Mouse (Mus musculus) naive thymus-derived CD4-positive, alpha-beta T cell, adult 2 months (primary cell): ENCODE data around the gene Noxred1.
A peak's percentile ranks its signal among the peaks of the same experiment; 100 is the strongest.
"Not testable (repeated sequence)": the region's sequence is repeated elsewhere in the genome, so short reads cannot be mapped to it uniquely, and the experiment has no call there.

Experiments used
- DNase-seq: peaks from one replicate; pipeline ENCODE4 v3.0.0-alpha.2; 2011; ENCODE audit warnings: low read depth

The Noxred1 gene

DNA sequence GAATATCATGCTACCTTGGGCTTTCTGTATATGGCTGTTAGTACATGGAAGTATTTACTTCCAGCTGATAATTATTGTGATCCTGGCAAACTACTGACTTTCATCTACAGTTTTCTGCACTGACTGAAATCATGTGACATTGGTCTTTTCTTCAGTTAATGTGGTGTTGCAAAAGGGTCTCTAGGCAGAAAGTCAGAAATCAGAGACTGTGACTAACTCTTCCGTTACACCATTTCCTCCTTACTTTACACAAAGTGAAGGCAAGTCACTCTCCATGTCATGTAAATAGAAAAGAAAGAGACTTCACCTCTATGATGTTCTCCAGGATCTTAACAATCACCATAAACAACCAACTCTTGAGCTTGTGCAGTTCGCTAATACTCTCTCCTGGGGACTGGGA lies 8.9 kb downstream of the Noxred1 start:
- no peak for DNase-seq

GRCm38 (mm10) chr12:87226801-87227200 lies 11.7 kb downstream of the Noxred1 start:
- no peak for DNase-seq

GRCm38 (mm10) chr12:87224950-87225349 lies 13.6 kb downstream of the Noxred1 start:
- no peak for DNase-seq

DNA sequence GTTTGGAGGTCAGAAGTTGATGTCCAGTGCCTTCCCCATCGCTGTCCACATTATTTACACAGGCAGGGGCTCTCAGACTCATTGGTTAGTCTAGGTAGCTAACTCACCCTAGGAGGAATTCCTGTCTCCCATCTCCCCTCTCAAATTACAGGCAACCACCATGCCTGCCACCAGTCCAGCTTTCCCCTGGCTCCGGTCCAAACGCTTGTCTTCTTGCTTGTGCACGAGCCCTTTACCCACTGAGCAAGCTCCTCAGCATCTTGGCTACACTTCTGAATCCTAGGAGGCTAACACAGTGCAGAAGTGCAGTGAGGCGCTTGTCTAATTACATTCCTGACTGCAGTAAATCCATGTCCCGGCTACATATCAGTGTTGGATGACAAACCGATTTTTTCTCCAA lies 19.2 kb downstream of the Noxred1 start:
- no peak for DNase-seq

DNA sequence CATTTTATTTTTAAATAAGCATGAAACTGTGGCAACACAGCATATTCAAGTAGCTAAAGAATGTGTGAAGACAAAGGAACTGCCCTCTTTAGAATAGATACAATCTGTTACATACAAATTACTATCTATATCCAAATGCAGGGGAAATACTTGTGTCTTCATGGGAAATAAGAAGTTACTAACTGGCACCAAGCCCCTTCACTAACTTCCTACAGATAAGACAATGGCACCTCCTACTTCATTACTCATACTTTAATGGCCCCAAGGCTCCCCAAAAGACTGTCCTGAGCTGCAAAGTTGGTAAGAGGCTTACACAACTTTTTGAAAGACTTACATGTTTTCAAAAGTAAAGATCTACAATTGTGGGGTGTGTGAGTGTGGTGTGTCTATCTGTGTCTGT lies 20.9 kb downstream of the Noxred1 start:
- DNase-seq: no peak

GRCm38 (mm10) chr12:87216053-87216452 lies 22.5 kb downstream of the Noxred1 start:
- no peak for DNase-seq

DNA sequence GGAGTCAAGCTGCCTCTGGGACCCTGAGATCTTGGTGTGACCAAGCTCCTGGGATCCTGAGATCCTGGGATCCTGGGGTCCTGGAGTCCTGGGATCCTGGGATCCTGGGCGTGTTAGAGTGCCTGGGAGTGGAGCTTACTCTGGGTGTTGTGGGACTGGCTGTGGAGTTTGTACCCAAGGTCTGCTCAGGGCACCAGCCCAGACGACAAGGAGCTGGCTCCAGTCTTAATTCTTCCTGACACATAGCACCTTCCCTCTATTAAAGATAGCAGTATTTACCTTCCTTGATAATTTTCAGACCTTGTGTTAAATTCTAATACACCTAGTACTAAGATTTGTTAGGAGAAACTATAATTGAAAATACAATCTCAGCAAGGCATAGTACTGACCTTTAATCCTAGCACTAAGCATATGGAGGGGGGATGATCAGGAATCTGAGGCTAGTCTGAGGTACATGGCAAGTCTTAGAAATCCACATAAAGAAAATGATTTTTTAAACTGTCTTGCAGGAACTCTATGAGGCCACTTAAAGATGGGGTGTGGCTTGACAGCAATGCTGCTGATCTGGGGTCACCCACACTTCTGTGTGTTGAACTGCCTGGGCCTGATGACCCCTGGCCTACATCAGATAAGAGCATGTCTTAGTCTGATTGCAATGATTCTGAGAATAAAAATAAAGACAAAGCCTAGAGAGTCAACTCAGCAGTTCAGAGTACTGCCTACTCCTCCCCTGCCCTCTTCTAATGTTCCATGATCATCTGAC lies 25.5 kb downstream of the Noxred1 start:
- DNase-seq: no peak

DNA sequence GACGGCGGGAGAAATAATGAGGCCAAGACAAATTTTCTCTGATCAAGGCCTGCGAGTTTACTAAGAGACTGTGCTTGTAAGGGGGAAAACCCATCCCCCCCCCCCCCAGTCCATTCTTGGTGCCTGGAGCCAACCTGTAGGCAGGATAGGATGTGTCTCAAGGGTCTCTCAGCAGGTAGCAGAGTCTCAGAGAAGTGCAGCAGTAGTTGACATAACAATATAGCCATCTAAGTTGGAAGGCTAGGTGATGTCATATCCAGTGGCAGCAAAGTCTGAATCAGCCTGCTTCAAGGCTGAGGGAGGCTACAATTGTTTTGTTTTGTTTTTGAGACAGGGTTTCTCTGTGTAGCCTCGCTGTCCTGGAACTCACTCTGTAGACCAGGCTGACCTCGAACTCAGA lies 32.7 kb downstream of the Noxred1 start:
- not testable (repeated sequence) for DNase-seq

DNA sequence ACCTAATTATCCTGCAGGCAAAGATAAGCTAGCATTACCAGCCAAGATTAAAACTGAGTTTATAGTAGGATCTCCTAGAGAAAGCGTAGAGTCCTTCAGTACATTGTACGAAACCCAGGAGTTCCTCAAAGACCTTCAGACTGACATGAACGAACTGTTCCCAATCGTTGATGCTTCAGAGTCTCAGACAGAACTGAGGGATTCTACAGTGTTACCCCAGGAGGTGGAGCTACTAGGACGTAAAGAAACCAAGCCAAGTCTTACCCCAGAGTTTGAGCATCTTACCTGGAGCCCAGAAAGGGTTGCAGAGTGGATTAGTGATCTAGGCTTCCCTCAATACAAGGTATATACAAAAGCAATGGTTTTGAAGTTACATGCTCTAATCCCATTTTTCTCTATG lies 36.8 kb downstream of the Noxred1 start:
- DNase-seq: no peak

DNA sequence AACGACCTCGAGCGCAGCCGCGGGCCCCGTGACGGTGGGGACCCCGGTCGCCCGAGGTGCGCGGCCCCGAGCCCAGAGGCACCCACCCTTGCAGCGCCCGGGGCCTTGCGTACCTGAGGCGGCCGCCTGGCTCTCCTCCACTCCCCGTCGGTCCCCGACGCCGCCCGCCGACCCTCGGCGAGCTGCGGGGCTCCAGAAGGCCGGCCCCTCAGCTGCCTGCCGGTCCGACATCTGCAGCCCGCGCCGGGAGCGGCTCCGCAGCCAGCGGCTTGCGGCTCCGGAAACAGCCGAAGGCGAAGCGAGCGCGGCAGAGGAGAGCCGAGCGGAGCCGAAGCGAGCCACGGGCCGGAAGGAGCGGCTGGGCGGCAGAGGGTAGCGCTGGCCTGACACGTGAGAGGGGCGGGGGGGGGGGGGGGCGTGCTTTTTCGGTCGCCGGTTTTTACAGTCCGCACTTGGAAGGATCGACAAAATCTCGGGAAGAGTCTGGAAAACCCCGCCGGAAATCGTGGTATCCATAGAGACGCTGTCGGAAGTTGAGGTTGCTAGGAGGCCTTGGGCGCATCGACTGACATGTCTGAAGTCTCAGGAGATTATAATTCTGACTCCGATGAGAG lies 38.5 kb downstream of the Noxred1 start, which contains the start of gene Tmed8:
Gene Tmed8, minus strand, starts transcription at position 482 of the 614 bp plus-strand sequence.
- DNase-seq: peak; percentile 81

DNA sequence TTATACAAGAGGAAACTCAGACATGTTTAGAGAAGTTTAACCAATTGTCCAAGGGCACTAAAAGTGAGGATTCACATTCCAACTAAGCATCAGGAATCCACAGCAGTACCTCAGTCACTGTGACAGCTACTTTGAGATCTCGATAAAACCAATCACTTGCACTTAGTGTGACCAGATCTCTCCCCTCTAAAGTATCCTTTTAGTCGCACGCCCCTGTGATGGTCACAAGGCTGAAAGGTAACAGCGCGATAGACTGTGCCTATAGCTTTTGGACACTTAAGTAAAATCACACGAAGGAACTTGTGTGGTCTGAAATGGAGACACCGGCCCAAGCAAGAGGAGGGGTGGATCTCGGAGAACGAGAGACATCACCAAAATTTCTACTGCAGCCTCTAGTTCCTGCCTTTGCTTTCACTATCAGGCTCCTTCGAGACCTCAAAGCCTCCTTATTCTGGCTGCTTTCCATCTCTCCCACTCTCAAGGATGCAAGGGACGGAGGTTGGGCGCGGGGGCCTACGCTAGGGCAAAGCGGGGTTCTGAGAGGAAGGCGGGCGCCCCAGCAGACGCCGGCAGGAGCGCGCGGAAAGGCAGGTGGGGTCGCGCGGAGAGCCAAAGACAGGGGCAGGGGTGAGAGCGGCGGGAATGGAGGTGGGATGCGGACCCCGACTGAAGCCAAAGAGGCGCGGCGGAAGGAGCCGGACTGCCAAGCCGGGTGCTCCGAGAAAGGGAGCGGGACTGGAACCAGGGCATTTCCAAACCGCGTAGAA lies 39.1 kb downstream of the Noxred1 start, which contains the start of gene Samd15:
Gene Samd15, plus strand, starts transcription at position 518 of the 767 bp plus-strand sequence.
- DNase-seq: peak; percentile 61

- peak; percentile 5 for DNase-seq
Measured at GRCm38 (mm10) chr12:87198792-87199191, 39.7 kb downstream of the Noxred1 start.

DNA sequence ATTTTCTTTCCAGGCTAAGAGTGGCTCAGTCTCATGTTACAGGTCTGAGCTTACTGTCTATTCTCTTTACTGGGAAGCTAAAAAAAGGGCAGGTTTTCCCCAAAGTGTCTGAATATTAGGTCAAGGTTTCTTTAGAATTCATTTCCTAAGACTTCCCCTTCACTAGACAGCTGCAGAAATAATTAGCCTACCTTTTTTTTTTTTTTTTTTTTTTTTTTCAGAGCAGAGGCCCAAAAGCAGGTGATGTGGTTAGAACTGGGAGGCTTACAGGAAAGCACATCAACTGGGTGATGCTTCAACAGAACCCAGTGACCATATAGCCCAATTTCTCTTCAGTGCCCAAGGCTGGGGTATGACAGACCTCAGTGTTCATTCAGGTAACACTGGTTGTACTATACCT lies 42.2 kb downstream of the Noxred1 start:
- no peak for DNase-seq

DNA sequence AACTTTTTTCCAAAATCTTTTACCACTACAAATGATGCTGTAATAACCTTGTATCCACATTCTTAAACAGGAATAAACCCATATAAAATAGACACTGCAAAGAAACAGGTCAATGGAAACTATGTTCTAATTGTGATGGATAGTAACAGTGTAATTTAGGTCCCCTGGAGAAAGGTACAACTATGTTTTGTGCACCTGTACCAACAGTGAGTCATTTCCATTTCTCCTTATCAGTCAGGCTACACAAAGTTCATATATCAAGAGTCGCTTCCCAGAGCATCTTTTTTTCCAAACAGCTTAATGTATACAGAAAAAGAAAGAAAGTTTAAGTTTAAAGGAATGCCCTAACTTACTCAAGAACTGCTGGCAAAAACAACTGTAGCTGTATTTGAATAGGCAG lies 43.5 kb downstream of the Noxred1 start:
- no peak for DNase-seq

DNA sequence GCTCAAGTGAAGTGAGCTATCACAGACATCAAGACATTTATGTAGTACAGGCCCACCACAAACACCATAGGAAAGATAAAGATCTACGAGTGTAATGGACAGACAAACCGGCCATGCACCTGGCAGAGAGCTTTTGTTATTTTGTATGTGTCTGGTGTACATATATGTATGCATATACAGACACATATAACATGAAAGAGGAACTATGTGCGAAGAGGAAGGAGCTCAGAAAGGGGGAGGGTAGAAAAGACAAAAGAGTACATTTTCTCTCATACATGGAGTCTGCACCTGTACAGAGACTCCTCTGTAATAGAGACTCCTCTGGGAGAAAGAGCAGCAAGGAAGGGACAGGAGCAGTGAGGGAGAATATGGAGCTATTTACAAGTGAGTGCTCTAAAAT lies 45.5 kb downstream of the Noxred1 start:
- DNase-seq: no peak

DNA sequence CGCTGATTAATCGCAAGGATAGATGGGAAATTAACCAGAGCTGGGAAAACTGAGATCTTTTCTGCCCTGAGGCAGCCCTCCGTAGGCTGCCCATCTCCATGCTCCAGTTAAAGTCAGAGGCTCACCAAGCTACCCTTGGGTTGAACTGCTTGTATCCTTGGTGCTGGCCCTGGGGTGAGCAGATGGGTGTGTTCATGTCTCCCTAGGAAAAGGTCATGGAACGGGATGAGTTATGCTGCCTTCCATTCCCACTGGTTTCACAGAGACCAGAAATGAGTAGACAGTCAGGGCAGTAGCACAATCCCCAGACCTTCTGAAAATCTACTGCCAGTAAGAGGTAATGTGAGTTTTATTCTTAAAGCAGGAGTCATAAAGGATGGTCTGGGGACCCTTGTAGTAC lies 60.9 kb downstream of the Noxred1 start:
- no peak for DNase-seq

GRCm38 (mm10) chr12:87175194-87175946 lies 63.2 kb downstream of the Noxred1 start:
- no peak for DNase-seq
